ENCODE assay signal across 8 mouse cellular contexts in genomic region chr12:103425729-103426470, GRCm38 (mm10). TPM values are rescaled to one million over a fixed set of nuclear protein-coding genes. Genes with fewer than 3 reads are reported as not detected.
DNase-seq lines count a peak whose midpoint lies in the region; ATAC-seq lines count a peak whose summit lies in the region.

Gene Ddx24, minus strand, starts transcription at chr12:103425830.

- peak within 1 kb of the TSS in 1 of 2 experiments; percentile 65; a peak in 2 of 4 replicates for H3K27ac ChIP-seq in heart, embryonic 14.5 days (replicated peaks in 1 of 2; ENCODE audit: control insufficient read depth in 1 of 2, insufficient read depth in 1 of 2, low read depth in 2 of 2, low read length in 2 of 2)
- H3K27ac ChIP-seq in liver, embryonic 13.5 days = peak within 1 kb of the TSS; percentile 74
- no peak within 1 kb of the TSS; the same call in 1 of the 2 replicates for H3K27ac ChIP-seq in stomach, embryonic 16.5 days (ENCODE audit: low read length)

- H3K4me1 ChIP-seq in heart, embryonic 14.5 days (ENCODE audit: control insufficient read depth in 2 of 2, insufficient read depth in 2 of 2, low read length in 2 of 2) = peaks cover 8 to 25% of the 10 kb centered on the region in 2 experiments
- peaks cover 34% of the 10 kb centered on the region for H3K4me1 ChIP-seq in liver, embryonic 13.5 days (replicated peaks)
- H3K4me1 ChIP-seq in stomach, embryonic 16.5 days (ENCODE audit: control insufficient read depth, insufficient read depth, low read length) = peaks cover 26% of the 10 kb centered on the region

- peak within 1 kb of the TSS; percentile 87 to 93 for H3K4me3 ChIP-seq in heart, embryonic 14.5 days (ENCODE audit: control insufficient read depth in 1 of 2, insufficient read depth in 1 of 2, low read depth in 1 of 2, low read length in 2 of 2)
- H3K4me3 ChIP-seq in liver, embryonic 13.5 days (replicated peaks) = peak within 1 kb of the TSS; percentile 93
- H3K4me3 ChIP-seq in stomach, embryonic 16.5 days (replicated peaks; ENCODE audit: low read length) = peak within 1 kb of the TSS; percentile 64

- peaks cover 24% of the 10 kb centered on the region for H3K36me3 ChIP-seq in heart, embryonic 14.5 days (ENCODE audit: control insufficient read depth, insufficient read depth, low read length)
- H3K36me3 ChIP-seq in liver, embryonic 13.5 days = peaks cover 19% of the 10 kb centered on the region
- H3K36me3 ChIP-seq in stomach, embryonic 16.5 days (ENCODE audit: control insufficient read depth, insufficient read depth, low read length) = peaks cover 4% of the 10 kb centered on the region; the same call in 1 of the 2 replicates

- no peaks in the 10 kb centered on the region for H3K9me3 ChIP-seq in heart, embryonic 14.5 days (ENCODE audit: control insufficient read depth, low read length)
- H3K9me3 ChIP-seq in liver, embryonic 13.5 days (replicated peaks) = 0 out of 2 replicates have a peak, but pooled peaks cover 2% of the 10 kb centered on the region
- no peaks in the 10 kb centered on the region for H3K9me3 ChIP-seq in stomach, embryonic 16.5 days (replicated peaks; ENCODE audit: control insufficient read depth, low read length)

- peak within 1 kb of the TSS; percentile 79 for H3K4me2 ChIP-seq in heart, embryonic 14.5 days (ENCODE audit: low read length)
- H3K4me2 ChIP-seq in liver, embryonic 13.5 days = peak within 1 kb of the TSS; percentile 87
- peak within 1 kb of the TSS; percentile 79 for H3K4me2 ChIP-seq in stomach, embryonic 16.5 days (ENCODE audit: low read depth, low read length)

- DNase-seq in c-Kit-negative CD71-positive TER-119-positive erythroid progenitor cells, embryonic 14.5 days (ENCODE audit: low read depth, low spot score) = peak; percentile 96
- DNase-seq in fibroblast of lung, adult 2 months (ENCODE audit: low read depth) = peak; percentile 98
- DNase-seq in kidney, postnatal 14 days = peak; percentile 99
- DNase-seq in liver, embryonic 13.5 days = peak; percentile 98
- DNase-seq in neural tube, embryonic 10.5 days (ENCODE audit: extremely low spot score, low spot score) = peak; percentile 98

- 3% methylated on average over 33 of the region's 33 CpGs for WGBS in heart, embryonic 14.5 days
- 1% methylated on average over 33 of the region's 33 CpGs for WGBS in liver, embryonic 13.5 days (ENCODE audit: insufficient replicate concordance)
- under 1% methylated on average over 33 of the region's 33 CpGs for WGBS in stomach, embryonic 16.5 days

- peak; percentile 98 for ATAC-seq in CD4-positive, CD25-positive, alpha-beta regulatory T cell, adult 4 months
- ATAC-seq in heart, embryonic 14.5 days (ENCODE audit: insufficient number of reproducible peaks, insufficient read depth, low FRiP score, low read depth) = peak; percentile 99
- ATAC-seq in liver, embryonic 13.5 days (ENCODE audit: low read depth) = peak; percentile 100
- peak; percentile 100 for ATAC-seq in stomach, embryonic 16.5 days (ENCODE audit: insufficient read depth, low FRiP score)

- H3K27me3 ChIP-seq in heart, embryonic 14.5 days (ENCODE audit: control insufficient read depth, insufficient read depth, low read length) = no peaks in the 10 kb centered on the region
- no peaks in the 10 kb centered on the region for H3K27me3 ChIP-seq in liver, embryonic 13.5 days
- no peaks in the 10 kb centered on the region for H3K27me3 ChIP-seq in stomach, embryonic 16.5 days (ENCODE audit: control insufficient read depth, insufficient read depth, low read length)

- H3K9ac ChIP-seq in heart, embryonic 14.5 days (ENCODE audit: low read length) = peak within 1 kb of the TSS; percentile 95
- peak within 1 kb of the TSS; percentile 91 for H3K9ac ChIP-seq in liver, embryonic 13.5 days
- peak within 1 kb of the TSS; percentile 78 for H3K9ac ChIP-seq in stomach, embryonic 16.5 days (ENCODE audit: low read length)

RNA-seq across cellular contexts. Expression of gene Ddx24, which starts in this region (rescaled TPM):
- 100 to 1,000 TPM; 250 to 324 TPM for polyA plus RNA-seq in CD4-positive, CD25-positive, alpha-beta regulatory T cell, adult 4 months (2017; shearing (Covaris generic))
- 55.5 and 62.9 TPM in 2 replicates for polyA plus RNA-seq in heart, embryonic 14.5 days (2014; fragmentation: Nextera tagmentation; extraction: Ambion mirVana)
- 81.9 and 86.0 TPM in 2 replicates for polyA plus RNA-seq in liver, embryonic 13.5 days (2015; fragmentation: Nextera tagmentation; extraction: Ambion mirVana)
- polyA plus RNA-seq in stomach, embryonic 16.5 days (2015; fragmentation: Nextera tagmentation; extraction: Ambion mirVana) = 79.8 and 85.7 TPM in 2 replicates
